Mouse (Mus musculus): ENCODE data around the gene Ptgfrn. TPM values are rescaled to one million over a fixed set of nuclear protein-coding genes. Genes with fewer than 3 reads are reported as not detected.

The Ptgfrn gene
- total RNA-seq, 2 experiments from 2014 or later, result 6.9 to 13.8 TPM

GRCm38 (mm10) chr3:101016050-101016449 lies 94.0 kb downstream of the Ptgfrn start:
- Histone ChIP-seq H3K27ac (no peak overlapping the region), H3K4me3 (no peak overlapping the region)
- TF ChIP-seq CTCF (IDR thresholded peaks at IDR 0.05), result no peak
- DNase-seq, result no peak
- intact Hi-C loops (cut with DNase I), result no loop called here

- H3K4me3 ChIP-seq, result no peak overlapping the region
- no peak for TF ChIP-seq CTCF (IDR thresholded peaks at IDR 0.05)
- intact Hi-C loops (cut with DNase I), result no loop called here
- no peak for DNase-seq
- no peak overlapping the region for H3K27ac ChIP-seq
Measured at GRCm38 (mm10) chr3:101015254-101015653, 94.8 kb downstream of the Ptgfrn start.

GRCm38 (mm10) chr3:101013536-101013935 lies 96.5 kb downstream of the Ptgfrn start:
- intact Hi-C loops (cut with DNase I), result no loop called here
- Histone ChIP-seq H3K4me3 (no peak overlapping the region), H3K27ac (no peak overlapping the region)
- no peak for DNase-seq
- no peak for TF ChIP-seq CTCF (IDR thresholded peaks at IDR 0.05)

GRCm38 (mm10) chr3:101013005-101013404 lies 97.1 kb downstream of the Ptgfrn start:
- H3K4me3 ChIP-seq, result no peak overlapping the region
- no peak overlapping the region for H3K27ac ChIP-seq
- no peak for DNase-seq
- no peak for TF ChIP-seq CTCF (IDR thresholded peaks at IDR 0.05)
- intact Hi-C loops (cut with DNase I), result no loop called here

- intact Hi-C loops (cut with DNase I), result no loop called here
- no peak for DNase-seq
- Histone ChIP-seq H3K27ac (no peak overlapping the region), H3K4me3 (no peak overlapping the region)
- no peak for TF ChIP-seq CTCF (IDR thresholded peaks at IDR 0.05)
Measured at GRCm38 (mm10) chr3:101012597-101012996, 97.5 kb downstream of the Ptgfrn start.

- intact Hi-C loops (cut with DNase I), result no loop called here
- H3K27ac ChIP-seq, result peak overlapping the region; percentile 20; the same call in 1 of the 2 replicates
- peak overlapping the region; percentile 23 for H3K4me3 ChIP-seq
- no peak for TF ChIP-seq CTCF (IDR thresholded peaks at IDR 0.05)
- no peak for DNase-seq
Measured at GRCm38 (mm10) chr3:101012131-101012571, 97.9 kb downstream of the Ptgfrn start.

GRCm38 (mm10) chr3:101011203-101011600 lies 98.9 kb downstream of the Ptgfrn start:
- TF ChIP-seq CTCF (IDR thresholded peaks at IDR 0.05), result no peak
- DNase-seq, result peak; percentile 56
- intact Hi-C loops (cut with DNase I), result no loop called here
- no peak overlapping the region for H3K4me3 ChIP-seq
- peak overlapping the region; percentile 9 for H3K27ac ChIP-seq

GRCm38 (mm10) chr3:101010589-101011202 lies 99.4 kb downstream of the Ptgfrn start:
- TF ChIP-seq CTCF (IDR thresholded peaks at IDR 0.05), result no peak
- intact Hi-C loops (cut with DNase I), result no loop called here
- DNase-seq, result no peak
- Histone ChIP-seq H3K4me3 (no peak overlapping the region), H3K27ac (peak overlapping the region; percentile 9)

GRCm38 (mm10) chr3:101007112-101007782 lies 102.8 kb downstream of the Ptgfrn start:
- H3K27ac ChIP-seq, result no peak overlapping the region
- TF ChIP-seq CTCF (IDR thresholded peaks at IDR 0.05), result no peak
- intact Hi-C loops (cut with DNase I), result no loop called here
- DNase-seq, result no peak
- H3K4me3 ChIP-seq, result no peak overlapping the region

GRCm38 (mm10) chr3:101005392-101005791 lies 104.7 kb downstream of the Ptgfrn start:
- intact Hi-C loops (cut with DNase I), result no loop called here
- H3K27ac ChIP-seq, result no peak overlapping the region
- H3K4me3 ChIP-seq, result no peak overlapping the region
- DNase-seq, result no peak
- no peak for TF ChIP-seq CTCF (IDR thresholded peaks at IDR 0.05)

- H3K27ac ChIP-seq, result no peak overlapping the region
- no peak for DNase-seq
- no peak overlapping the region for H3K4me3 ChIP-seq
- TF ChIP-seq CTCF (IDR thresholded peaks at IDR 0.05), result no peak
- intact Hi-C loops (cut with DNase I), result no loop called here
Measured at GRCm38 (mm10) chr3:101003575-101004356, 106.3 kb downstream of the Ptgfrn start.

- Histone ChIP-seq H3K4me3 (no peak overlapping the region), H3K27ac (no peak overlapping the region)
- intact Hi-C loops (cut with DNase I), result no loop called here
- no peak for TF ChIP-seq CTCF (IDR thresholded peaks at IDR 0.05)
- DNase-seq, result no peak
Measured at GRCm38 (mm10) chr3:100999732-101000131, 110.3 kb downstream of the Ptgfrn start.

GRCm38 (mm10) chr3:100998904-100999340 lies 111.2 kb downstream of the Ptgfrn start:
- Histone ChIP-seq H3K4me3 (no peak overlapping the region), H3K27ac (no peak overlapping the region)
- intact Hi-C loops (cut with DNase I), result no loop called here
- peak; percentile 71 for DNase-seq
- TF ChIP-seq CTCF (IDR thresholded peaks at IDR 0.05), result peak; percentile 87

Data from gastrocnemius, adult 2 months (tissue).